Mouse (Mus musculus): ENCODE measurements around the gene Golga2.

Gene Golga2

DNA sequence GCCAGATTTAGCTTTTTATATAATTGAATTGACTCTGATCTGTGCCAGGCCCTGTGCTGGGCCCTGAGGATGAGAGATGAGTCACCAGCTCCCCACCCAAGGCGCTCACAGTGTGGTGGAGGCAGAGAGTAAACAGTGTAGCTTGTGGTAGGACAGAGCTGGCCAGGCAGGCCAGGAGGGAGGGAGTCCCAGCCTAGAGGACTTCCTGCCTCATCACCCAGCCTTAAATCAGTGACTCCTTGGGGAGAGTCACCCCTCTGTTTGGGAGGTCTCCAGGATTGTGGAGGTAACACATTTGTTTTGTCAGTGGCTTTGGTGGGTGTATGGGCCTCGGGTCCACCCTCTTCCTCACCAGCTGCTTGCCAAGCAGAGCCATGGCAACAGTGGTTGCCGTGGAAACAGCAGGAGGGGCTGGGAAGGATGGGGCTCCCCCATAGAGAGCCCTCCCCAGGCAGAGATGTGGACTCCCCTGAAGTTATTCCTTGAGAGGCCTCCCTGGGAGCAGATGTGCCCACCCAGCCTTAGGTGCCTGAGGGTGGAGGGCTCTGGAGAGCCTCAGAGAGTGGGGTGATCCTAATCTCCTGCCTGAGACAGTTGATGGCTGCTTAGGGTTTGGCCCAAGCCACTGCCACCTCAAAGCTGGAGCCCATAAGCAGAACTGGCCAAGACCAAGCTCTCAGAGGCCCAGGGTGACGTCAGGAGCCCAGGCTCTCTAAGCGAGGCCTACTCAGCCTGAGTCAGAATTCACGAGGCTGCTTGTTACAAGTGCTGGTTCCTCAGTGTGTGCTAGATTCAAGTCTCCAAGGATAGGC is 55.6 kb downstream of the Golga2 start:
- in situ Hi-C loops (cut with MseI, MboI): no loop called here

DNA sequence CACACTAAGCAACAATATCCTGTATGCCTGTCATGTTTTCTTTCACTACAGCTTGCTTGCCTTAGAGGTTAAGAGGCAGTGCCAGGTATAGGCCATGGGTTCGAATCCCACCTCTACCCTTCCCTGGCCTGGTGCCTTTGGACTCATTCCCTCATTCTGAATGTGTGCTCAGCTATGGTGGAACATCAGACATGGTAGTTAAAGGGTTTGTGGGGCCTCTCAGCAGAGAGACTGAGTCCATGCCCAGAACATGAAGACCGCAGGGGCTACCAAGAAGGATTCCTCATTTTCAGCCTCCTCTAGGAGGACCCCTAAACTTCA is 56.1 kb downstream of the Golga2 start:
- in situ Hi-C loops (cut with MseI, MboI): no loop called here

DNA sequence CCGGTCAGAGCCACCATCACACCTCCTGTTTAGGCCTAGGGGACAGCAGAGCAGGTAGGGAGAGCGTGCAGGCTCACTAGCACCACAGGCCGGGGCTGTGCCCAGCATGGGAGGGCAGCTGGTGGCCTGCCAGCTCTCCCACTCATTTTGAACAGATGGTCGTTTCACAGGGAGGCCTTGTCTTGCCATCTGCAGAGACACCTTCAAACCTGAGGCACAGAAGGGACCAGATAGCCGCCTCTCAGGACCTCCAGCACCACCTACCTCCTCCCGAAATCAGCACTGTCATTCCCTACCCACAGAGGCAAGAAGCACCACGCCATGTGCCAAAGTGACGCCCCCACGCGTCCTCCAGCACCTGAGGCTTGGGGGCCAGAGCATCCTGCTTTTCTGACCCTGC is 56.9 kb downstream of the Golga2 start:
- in situ Hi-C loops (cut with MseI, MboI): no loop called here

DNA sequence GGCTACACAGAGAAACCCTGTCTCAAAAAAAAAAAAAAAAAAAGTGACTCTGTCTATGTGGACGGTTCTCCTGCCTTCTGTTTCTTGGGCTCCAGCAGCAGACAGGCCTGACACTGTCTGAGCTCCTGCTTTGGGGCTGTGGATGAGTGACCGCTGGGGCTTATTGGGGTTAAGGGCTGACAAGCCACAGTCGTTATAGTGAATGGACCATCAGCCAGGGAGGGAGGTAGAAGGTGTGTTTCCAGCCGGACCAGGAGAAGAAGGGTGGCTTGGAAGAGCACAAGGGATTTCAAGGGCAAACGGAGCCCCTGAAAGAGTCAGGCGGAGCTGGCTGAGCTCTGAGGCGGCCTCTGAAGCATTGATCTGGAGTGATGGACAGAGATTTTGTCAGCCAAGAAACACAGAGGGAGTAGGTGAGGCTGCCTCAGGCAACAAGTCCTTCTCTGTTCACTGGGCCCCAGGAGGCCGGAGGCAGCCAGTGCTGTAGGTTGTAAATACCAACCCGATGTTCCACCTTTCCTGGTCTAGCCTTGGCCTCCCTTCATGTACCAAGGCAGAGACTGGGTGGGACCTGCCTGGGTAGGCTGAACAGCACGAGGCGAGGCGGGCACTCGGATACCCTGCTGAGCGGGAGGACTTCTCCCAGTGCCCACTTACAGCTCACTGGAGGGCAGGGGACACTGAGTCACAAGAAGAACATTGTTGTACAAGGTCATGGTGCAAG is 57.6 kb downstream of the Golga2 start:
- in situ Hi-C loops (cut with MseI, MboI): no loop called here

DNA sequence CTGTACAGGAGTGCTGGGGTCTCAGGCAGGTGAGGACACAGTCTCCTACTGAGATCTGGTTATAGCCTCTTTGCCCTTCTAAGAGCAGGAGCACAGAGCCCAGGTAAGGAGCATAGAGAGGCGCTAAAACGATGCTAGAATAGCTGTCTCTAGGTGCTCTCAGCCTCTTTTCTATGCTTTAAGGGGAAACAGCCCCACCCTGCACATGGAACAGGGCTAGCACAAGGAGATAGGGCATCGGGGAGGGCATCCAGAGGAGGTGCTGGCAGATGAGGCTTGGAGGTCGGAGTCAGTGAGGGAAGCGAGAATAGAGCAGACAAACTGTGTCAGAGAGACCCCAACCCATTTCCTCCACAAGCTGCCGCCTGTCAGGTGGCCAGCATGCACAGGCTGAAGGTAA is 59.8 kb downstream of the Golga2 start:
- in situ Hi-C loops (cut with MseI, MboI): no loop called here

DNA sequence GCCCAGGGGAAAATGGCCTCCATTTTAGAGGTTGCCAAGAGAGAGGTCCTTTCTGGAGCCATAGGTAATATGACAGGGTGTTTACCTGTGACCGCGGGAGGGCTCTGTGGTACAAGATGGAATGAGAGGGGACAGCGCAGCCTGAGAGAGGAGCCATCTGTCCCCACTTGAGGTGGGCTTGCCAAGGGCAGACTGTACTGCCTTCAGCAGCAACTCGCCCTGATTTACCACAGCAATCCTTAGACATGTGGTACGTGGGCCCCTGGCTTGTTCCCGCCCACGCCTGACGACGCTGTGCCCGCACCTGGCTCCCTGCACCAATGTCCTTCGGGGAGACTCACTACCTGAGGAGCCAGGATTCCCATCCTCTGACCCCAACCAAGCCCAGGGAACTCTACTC is 61.1 kb downstream of the Golga2 start:
- in situ Hi-C loops (cut with MseI, MboI): no loop called here

DNA sequence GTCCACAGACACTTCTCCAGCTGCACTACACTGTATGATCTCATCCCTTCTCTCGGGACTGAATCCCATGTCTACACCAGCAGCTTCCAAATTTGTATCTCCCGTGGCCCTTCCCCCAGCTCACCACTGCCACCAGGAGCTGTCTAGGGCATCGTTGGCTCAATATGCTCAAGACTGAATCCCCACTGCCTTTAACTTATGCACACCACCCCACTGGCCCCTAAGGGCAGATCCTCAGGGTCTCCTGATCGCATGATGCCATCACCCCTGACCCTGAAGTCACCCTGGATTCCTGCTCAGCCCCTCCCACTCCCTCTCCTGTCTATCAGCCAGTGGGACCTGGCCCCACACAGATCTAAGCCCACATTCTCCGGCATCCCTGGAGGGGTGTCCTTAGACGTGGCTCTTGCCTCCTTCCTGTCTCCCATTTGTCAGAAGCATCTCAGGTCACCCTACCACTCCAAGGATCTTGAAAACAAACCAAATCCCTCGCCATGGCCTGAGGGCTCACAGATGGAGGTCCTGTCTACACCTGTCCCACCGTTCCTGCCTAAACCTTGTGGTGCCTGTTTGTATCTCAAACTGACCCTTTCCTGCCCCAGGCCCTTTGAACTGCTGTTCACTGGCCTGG is 62.6 kb downstream of the Golga2 start:
- in situ Hi-C loops (cut with MseI, MboI): no loop called here

DNA sequence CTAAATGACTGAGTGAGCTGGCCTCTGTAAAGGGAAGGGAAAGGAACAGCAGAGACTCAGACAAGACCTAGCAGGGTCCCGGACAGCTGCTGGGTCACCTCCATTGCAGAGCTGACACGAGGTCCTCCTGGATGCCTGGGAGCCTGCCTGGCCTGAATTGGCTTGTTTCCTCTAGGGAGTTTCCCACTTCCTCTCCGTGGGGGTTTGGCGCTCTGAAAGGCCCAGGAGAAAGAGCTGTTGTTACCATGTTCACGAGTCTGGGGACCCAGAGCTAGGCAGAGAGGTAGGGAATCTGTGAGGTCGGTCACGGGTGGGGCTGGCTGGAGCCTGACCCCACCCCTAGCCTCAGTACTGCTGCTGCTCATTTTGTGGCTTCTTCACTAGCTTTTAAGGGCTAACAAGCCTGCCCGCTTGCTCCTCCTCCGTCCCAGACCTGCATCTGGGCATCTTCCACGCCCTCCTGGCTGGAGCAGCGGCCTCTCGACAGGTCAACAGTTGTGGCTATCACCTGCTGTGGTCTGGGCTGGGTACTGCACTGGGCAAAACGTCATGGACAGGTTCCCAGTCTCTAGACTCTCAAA is 63.4 kb downstream of the Golga2 start:
- in situ Hi-C loops (cut with MseI, MboI): no loop called here

DNA sequence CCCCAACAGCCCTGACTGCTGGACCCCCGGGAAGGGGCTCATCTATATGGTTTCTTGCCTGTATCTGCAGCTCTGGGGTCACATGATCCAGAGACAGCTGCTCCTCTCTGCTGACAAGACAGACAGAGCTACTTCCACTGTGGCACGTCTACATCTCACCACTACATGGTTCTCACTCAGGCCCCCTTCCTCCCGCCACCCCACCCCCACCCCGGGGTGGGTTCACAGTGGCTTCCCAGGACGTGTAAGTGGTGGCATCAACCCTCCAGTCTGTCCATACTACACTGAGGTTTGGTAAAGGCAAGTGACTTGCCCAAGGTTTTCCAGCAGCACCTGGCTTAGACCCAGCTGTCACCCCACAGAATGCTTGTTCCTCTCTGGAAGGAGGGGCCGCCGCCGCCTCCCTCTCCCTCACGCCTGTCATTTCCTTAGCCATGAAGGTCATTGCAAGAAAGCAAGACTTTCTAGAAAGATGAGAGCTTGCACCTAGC is 64.3 kb downstream of the Golga2 start:
- in situ Hi-C loops (cut with MseI, MboI): no loop called here

DNA sequence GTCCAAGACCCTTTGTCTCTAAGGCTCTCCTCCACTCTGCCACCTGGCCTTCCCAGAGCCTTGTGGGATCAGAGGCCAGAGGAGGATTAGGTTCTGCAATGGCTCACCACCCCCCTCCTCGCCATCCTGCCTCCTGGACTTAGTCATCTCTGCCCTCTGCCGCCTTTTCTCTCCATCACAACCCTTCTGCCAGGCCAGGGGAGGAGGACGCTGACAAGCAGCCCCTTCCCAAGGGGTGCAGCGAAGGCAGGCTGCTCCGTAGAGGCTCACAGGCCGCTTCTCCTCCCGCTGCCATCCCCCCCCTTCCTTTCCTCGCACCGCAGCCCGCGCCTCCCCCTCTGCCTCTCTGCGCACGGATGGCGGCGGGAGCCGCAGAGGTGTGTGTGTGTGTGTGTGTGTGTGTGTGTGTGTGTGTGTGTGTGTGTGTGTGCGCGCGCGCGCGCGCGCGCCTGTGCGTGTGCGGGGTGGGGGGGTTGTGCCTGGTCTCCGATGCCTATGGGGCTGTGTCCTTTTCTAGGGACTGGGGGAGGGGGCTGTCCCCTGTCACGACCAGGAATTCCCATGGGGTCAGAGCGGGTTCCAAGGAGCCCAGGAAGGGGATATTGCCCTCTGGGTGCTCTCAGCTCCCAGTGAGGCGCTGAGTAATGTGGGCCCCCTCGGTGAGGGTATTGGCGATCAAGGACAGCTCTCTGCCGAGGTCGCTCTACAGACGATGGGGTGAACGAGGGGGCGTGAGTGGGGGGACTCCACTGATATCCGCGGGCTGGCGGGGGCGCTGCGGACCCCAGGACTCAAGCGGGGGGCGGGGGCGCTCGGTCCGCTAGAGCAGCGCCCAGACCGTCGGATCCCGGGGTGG is 65.2 kb downstream of the Golga2 start, which contains the start of gene Ciz1:
TSS of gene Ciz1 (plus strand) at position 177 of the 856 bp plus-strand sequence.
- in situ Hi-C loops (cut with MseI, MboI): no loop called here

DNA sequence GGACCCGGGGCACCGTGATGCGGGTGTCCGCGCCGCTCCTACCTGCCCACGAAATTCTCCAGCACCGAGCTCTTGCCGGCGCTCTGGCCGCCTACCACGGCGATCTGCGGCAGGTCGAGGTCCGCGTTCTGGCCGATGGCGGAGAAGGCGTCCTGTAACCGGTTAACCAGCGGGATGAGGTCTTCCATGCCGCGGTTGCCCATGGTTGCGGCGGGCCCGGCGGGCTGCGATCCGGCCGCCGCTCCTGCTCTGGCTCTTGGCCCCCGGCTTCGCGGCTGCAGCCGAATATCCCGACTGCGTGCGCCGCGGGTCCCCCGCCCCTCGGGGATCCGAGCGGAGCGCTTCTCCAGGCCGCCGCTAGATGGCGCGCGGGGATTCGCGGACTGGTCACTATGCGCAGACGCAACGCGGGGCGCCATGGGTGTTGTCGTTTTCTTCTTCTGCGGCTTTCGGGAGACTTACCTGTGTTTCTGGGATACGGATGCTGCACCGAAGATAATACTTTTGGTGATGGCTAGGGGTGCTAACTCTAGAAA is 65.9 kb downstream of the Golga2 start, which contains the start of gene Dnm1:
TSS of gene Dnm1 (minus strand) at position 332 of the 536 bp plus-strand sequence.
- in situ Hi-C loops (cut with MseI, MboI): no loop called here

DNA sequence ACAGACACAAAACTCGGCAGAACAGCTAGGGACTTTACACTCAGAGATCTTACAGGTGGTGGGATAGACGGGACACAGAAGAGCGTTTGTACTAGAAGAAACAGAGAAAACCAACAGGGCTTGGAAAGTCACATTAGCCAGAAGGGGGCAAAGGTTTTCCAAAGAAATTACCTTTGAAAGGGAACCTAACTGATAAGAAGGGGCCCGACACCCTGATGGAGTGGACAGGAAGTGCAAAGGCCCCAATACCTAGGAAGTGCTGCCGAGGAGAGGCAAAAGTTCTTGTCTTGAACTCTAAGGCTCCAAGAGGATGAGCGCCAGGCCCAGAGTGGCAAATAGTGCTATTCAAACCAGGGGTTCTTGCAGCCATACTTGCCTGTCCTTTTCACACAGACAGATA is 66.7 kb downstream of the Golga2 start:
- in situ Hi-C loops (cut with MseI, MboI): no loop called here

DNA sequence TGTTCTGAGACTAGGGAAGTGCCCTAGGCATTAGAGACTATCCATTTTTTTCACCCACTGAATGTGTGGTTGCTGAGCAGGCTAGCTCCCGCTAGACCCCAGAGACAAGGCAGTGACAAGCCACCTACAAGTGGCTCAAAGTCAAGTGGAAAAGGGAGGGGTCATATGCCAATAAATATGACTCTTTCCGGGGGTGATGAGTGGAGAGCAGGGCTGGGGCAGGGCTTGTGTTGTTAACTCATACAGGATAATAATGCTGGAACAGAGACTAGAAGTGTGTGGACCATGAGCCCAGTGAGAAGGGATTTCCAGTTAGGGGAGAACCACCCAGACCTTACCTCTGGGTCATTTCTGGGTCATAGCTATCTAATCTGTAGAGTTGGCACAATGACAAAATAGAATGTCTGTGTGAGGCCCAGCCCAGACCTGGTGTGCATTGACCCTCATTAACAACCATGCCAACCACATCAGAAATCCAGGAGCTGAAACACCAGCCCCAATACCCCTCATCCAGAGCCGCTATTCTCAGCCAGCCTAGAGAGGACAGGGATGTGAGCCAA is 67.2 kb downstream of the Golga2 start:
- in situ Hi-C loops (cut with MseI, MboI): no loop called here

DNA sequence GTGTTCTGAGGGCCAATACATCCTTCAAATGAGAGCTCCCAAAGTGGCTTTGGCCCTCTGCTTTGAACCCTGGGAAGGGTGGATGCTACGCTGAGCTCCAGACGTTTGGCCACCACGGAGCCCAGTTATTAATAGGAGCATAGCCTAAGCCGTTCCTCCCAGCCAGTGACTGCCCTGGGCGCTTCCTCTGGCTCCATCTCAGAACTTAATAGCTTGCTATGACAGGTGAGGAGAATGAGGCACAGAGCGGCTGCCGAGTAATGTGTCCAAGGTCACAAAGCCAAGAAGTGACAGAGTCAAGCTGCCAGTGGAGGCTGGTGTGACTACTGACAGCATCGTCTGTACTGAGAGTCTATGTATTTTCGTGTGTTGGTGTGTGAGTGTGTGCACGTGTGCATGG is 69.0 kb downstream of the Golga2 start:
- in situ Hi-C loops (cut with MseI, MboI): no loop called here

Measured in mouse trophoblast stem cell (cell line).